Mouse (Mus musculus): ENCODE results near the gene Dcpp2. TPM values are rescaled to one million over a fixed set of nuclear protein-coding genes. Genes with fewer than 3 reads are reported as not detected.
A peak's percentile ranks its signal among the peaks of the same experiment; 100 is the strongest.
"Not testable (repeated sequence)": the region's sequence is repeated elsewhere in the genome, so short reads cannot be mapped to it uniquely, and the experiment has no call there.

Dcpp2 gene
- total RNA-seq, 4 experiments from 2014 or later: not detected

- peak; percentile 6 to 55 for DNase-seq (ENCODE audit: low spot score in 2 of 2)
Observed at GRCm38 (mm10) chr17:23925090-23925493, 44.4 kb downstream of the Dcpp2 start.

DNA sequence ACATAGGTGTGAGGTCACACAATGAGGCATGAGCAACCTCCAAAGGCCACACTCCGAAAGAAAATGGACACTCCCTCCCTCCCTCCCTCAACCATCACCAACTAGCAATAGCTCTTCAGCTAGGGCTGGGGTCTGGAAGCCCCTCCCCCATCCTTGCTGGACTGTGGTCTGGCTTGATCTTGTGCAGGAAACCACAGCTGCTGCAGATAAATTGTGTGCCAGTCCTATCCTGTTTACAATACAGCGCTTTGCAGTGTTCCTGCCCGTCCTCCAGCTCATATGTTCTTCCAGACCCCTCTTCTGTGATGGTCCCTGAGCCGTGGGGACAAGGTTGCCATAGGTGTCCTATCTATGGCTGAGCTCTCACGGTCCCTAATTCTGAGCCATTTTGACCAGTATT, 50.5 kb downstream of the Dcpp2 start:
- no peak for DNase-seq (ENCODE audit: low spot score in 2 of 2)

- DNase-seq (ENCODE audit: low spot score in 2 of 2): no peak
Observed at GRCm38 (mm10) chr17:23941372-23941771, 60.7 kb downstream of the Dcpp2 start, which contains the start of gene Sbp. Sbp (plus strand) TSS chr17:23941672.

- DNase-seq (ENCODE audit: low spot score in 2 of 2): not testable (repeated sequence)
Observed at GRCm38 (mm10) chr17:23947486-23947885, 66.8 kb downstream of the Dcpp2 start.

GRCm38 (mm10) chr17:23949068-23949467, 68.4 kb downstream of the Dcpp2 start:
- no peak for DNase-seq (ENCODE audit: low spot score in 2 of 2)

Other genes starting within 250 kb of the Dcpp2 start
- gene Mmp25, start 235.6 kb upstream of the Dcpp2 start, total RNA-seq (2022): not detected
- gene Bicdl2, start 220.4 kb upstream of the Dcpp2 start, total RNA-seq (2022): not detected
- gene Hcfc1r1, start 207.3 kb upstream of the Dcpp2 start, total RNA-seq (2022): 100 to 1,000 TPM; 108 to 127 (median 120) TPM
- 1 to 10 TPM; 6.7 to 7.9 (median 7.3) TPM for gene Thoc6, start 207.0 kb upstream of the Dcpp2 start, total RNA-seq (2022)
- gene Tnfrsf12a, start 203.4 kb upstream of the Dcpp2 start, total RNA-seq (2022): 10 to 100 TPM; 26.6 to 49.4 (median 30.1) TPM
- gene Cldn6, start 201.6 kb upstream of the Dcpp2 start, total RNA-seq (2022): not detected
- gene Cldn9, start 196.9 kb upstream of the Dcpp2 start, total RNA-seq (2022): under 1 TPM in 1 of 4 experiments, not detected in 3; 0.36 TPM
- gene 1520401A03Rik, start 158.1 kb upstream of the Dcpp2 start, total RNA-seq (2022): not detected
- gene Pkmyt1, start 154.5 kb upstream of the Dcpp2 start, total RNA-seq (2022): under 1 TPM; 0.17 to 0.65 (median 0.40) TPM
- gene Paqr4, start 140.0 kb upstream of the Dcpp2 start, total RNA-seq (2022): 1 to 10 TPM; 1.5 to 2.5 (median 1.9) TPM
- not detected for gene Kremen2, start 135.0 kb upstream of the Dcpp2 start, total RNA-seq (2022)
- gene Flywch1, start 109.3 kb upstream of the Dcpp2 start, total RNA-seq (2022): 10 to 100 TPM; 48.7 to 63.8 (median 54.3) TPM
- not detected for gene Flywch2, start 94.8 kb upstream of the Dcpp2 start, total RNA-seq (2022)
- 100 to 1,000 TPM; 152 to 180 (median 170) TPM for gene Srrm2, start 90.3 kb upstream of the Dcpp2 start, total RNA-seq (2022)
- 100 to 1,000 TPM; 403 to 511 (median 426) TPM for gene Elob, start 51.7 kb upstream of the Dcpp2 start, total RNA-seq (2022)
- not detected for gene Prss33, start 44.8 kb upstream of the Dcpp2 start, total RNA-seq (2022)
- gene Prss32, start 37.0 kb upstream of the Dcpp2 start, total RNA-seq (2022): not detected
- gene Prss41, start 36.7 kb upstream of the Dcpp2 start, total RNA-seq (2022): under 1 TPM in 2 of 4 experiments, not detected in 2; 0.68 to 0.85 TPM
- gene Prss21, start 12.8 kb upstream of the Dcpp2 start, total RNA-seq (2022): not detected
- gene Dcpp1, start within 50 bp of the Dcpp2 start, total RNA-seq (2022): not detected
- not detected for gene Dcpp3, start 36.6 kb downstream of the Dcpp2 start, total RNA-seq (2022)
- not detected for gene Sbp, start 60.8 kb downstream of the Dcpp2 start, total RNA-seq (2022)
- not detected for gene Sbpl, start 74.4 kb downstream of the Dcpp2 start, total RNA-seq (2022)
- gene Prss30, start 99.7 kb downstream of the Dcpp2 start, total RNA-seq (2022): not detected
- gene Prss22, start 117.2 kb downstream of the Dcpp2 start, total RNA-seq (2022): not detected
- gene Prss27, start 157.3 kb downstream of the Dcpp2 start, total RNA-seq (2022): not detected
- 1 to 10 TPM; 5.8 to 8.0 (median 6.1) TPM for gene Kctd5, start 192.6 kb downstream of the Dcpp2 start, total RNA-seq (2022)